In the genomic region with DNA sequence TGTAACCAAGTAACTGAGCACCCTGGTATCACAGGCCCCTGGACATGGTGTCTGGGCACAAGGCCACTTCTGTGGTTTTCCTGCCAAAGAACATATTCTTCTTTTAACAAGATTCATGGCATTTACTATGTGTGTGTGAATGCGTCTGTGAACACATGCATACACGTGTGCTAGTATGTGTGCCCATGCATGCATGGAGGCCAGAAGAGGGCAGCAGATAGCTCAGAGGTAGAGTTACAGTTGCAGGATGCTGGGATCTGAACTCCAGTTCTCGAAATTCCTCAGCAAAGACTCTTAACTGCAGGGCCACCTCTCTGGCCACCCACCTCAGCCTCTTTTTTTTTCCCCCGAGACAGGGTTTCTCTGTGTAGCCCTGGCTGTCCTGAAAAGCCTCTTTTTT, we compare ENCODE assay signal across 21 mouse cellular contexts. TPM values are rescaled to one million over a fixed set of nuclear protein-coding genes. Genes with fewer than 3 reads are reported as not detected.
A peak's percentile ranks its signal among the peaks of the same experiment; 100 is the strongest.
DNase-seq lines count a peak whose midpoint lies in the region; ATAC-seq and TF ChIP-seq lines count a peak whose summit lies in the region.
"Had no signal": no experiment of that assay in that cellular context is flagged by ENCODE, and none has a peak within 500 bp of the region (broad histone marks: within the 10 kb centered on the region; RNA-seq: fewer than 3 reads in every experiment).

No protein-coding gene starts in this region.

- no peaks in the 10 kb centered on the region for H3K4me1 ChIP-seq in forebrain, postnatal 0 days (ENCODE audit: insufficient read depth)
- H3K4me1 ChIP-seq in forebrain, embryonic 10.5 days, result no peaks in the 10 kb centered on the region
- H3K4me1 ChIP-seq in liver, adult 2 months (ENCODE audit: control insufficient read depth, insufficient read depth, low read length), result 0 out of 2 replicates have a peak, but pooled peaks cover 1% of the 10 kb centered on the region
- H3K4me1 ChIP-seq in liver, embryonic 12.5 days, result peaks cover 28% of the 10 kb centered on the region
- no peaks in the 10 kb centered on the region for H3K4me1 ChIP-seq in midbrain, postnatal 0 days (ENCODE audit: insufficient read depth, low read length)
- no peaks in the 10 kb centered on the region for H3K4me1 ChIP-seq in midbrain, embryonic 11.5 days (ENCODE audit: control insufficient read depth, insufficient read depth, low read length)

- no peaks in the 10 kb centered on the region for H3K27me3 ChIP-seq in forebrain, postnatal 0 days (ENCODE audit: insufficient read depth, low read length)
- no peaks in the 10 kb centered on the region for H3K27me3 ChIP-seq in forebrain, embryonic 10.5 days (ENCODE audit: poor library complexity, severe bottlenecking)
- H3K27me3 ChIP-seq in liver, adult 2 months (ENCODE audit: control insufficient read depth, insufficient read depth, low read length), result no peaks in the 10 kb centered on the region
- no peaks in the 10 kb centered on the region for H3K27me3 ChIP-seq in liver, embryonic 12.5 days (replicated peaks)
- H3K27me3 ChIP-seq in midbrain, postnatal 0 days (ENCODE audit: insufficient read depth, low read length), result no peaks in the 10 kb centered on the region
- H3K27me3 ChIP-seq in midbrain, embryonic 11.5 days (ENCODE audit: control insufficient read depth, insufficient read depth, low read length), result no peaks in the 10 kb centered on the region
- H3K27me3 ChIP-seq: heart, embryonic 15.5 days; hindbrain, embryonic 15.5 days; midbrain, embryonic 15.5 days had no signal

- peaks cover 50% of the 10 kb centered on the region; the same call in 1 of the 2 replicates for H3K79me2 ChIP-seq in liver, adult 2 months (ENCODE audit: control insufficient read depth, insufficient read depth, low read length)

- ATAC-seq in forebrain, postnatal 0 days, result no peak
- ATAC-seq in liver, embryonic 12.5 days, result no peak
- no peak for ATAC-seq in midbrain, postnatal 0 days (ENCODE audit: low FRiP score)
- ATAC-seq in midbrain, embryonic 11.5 days (ENCODE audit: low FRiP score), result no peak
- no peak for ATAC-seq in erythroblast, adult 5-6 weeks (replicated peaks; ENCODE audit: low FRiP score, poor library complexity, severe bottlenecking)
- ATAC-seq: forebrain, embryonic 14.5 days; midbrain, embryonic 15.5 days had no signal

- H3K4me2 ChIP-seq in forebrain, postnatal 0 days (ENCODE audit: low read depth), result no peak overlapping the region
- H3K4me2 ChIP-seq in liver, embryonic 12.5 days, result no peak overlapping the region
- H3K4me2 ChIP-seq in midbrain, postnatal 0 days (ENCODE audit: low read depth, low read length, poor library complexity, severe bottlenecking), result no peak overlapping the region
- H3K4me2 ChIP-seq in midbrain, embryonic 11.5 days, result no peak overlapping the region
- H3K4me2 ChIP-seq: heart, embryonic 15.5 days; hindbrain, embryonic 15.5 days; midbrain, embryonic 15.5 days had no signal

- H3K27ac ChIP-seq in forebrain, postnatal 0 days (ENCODE audit: low read depth, low read length), result no peak overlapping the region
- H3K27ac ChIP-seq in forebrain, embryonic 10.5 days, result no peak overlapping the region
- no peak overlapping the region for H3K27ac ChIP-seq in liver, adult 2 months (replicated peaks; ENCODE audit: insufficient read depth, low read depth, low read length)
- H3K27ac ChIP-seq in liver, embryonic 12.5 days, result no peak overlapping the region
- H3K27ac ChIP-seq in midbrain, postnatal 0 days (ENCODE audit: low read depth, low read length), result no peak overlapping the region
- H3K27ac ChIP-seq in midbrain, embryonic 11.5 days (ENCODE audit: low read depth, low read length), result no peak overlapping the region
- H3K27ac ChIP-seq: embryonic facial prominence, embryonic 10.5 days; hindbrain, embryonic 15.5 days; midbrain, embryonic 15.5 days had no signal

- no peaks in the 10 kb centered on the region for H3K9me3 ChIP-seq in forebrain, postnatal 0 days (ENCODE audit: low read length)
- no peaks in the 10 kb centered on the region for H3K9me3 ChIP-seq in forebrain, embryonic 10.5 days
- H3K9me3 ChIP-seq in liver, embryonic 12.5 days (replicated peaks), result no peaks in the 10 kb centered on the region
- no peaks in the 10 kb centered on the region for H3K9me3 ChIP-seq in midbrain, postnatal 0 days (ENCODE audit: low read length)
- no peaks in the 10 kb centered on the region for H3K9me3 ChIP-seq in midbrain, embryonic 11.5 days (ENCODE audit: control insufficient read depth, low read length)
- H3K9me3 ChIP-seq: embryonic facial prominence, embryonic 10.5 days; heart, embryonic 15.5 days; hindbrain, embryonic 15.5 days; midbrain, embryonic 15.5 days had no signal

- no peak overlapping the region for H3K9ac ChIP-seq in forebrain, postnatal 0 days
- no peak overlapping the region for H3K9ac ChIP-seq in liver, adult 2 months (ENCODE audit: low read depth, low read length)
- no peak overlapping the region for H3K9ac ChIP-seq in liver, embryonic 12.5 days
- H3K9ac ChIP-seq in midbrain, postnatal 0 days (replicated peaks; ENCODE audit: low read length, poor library complexity, severe bottlenecking), result no peak overlapping the region
- H3K9ac ChIP-seq in midbrain, embryonic 11.5 days (ENCODE audit: low read length), result no peak overlapping the region
- H3K9ac ChIP-seq: heart, embryonic 15.5 days; hindbrain, embryonic 15.5 days; midbrain, embryonic 15.5 days had no signal

- no peak for TF ChIP-seq POLR2A in liver, adult 2 months (IDR thresholded peaks at IDR 0.05; ENCODE audit: extremely low read depth, insufficient read depth, low read length)

- 86% methylated on average over 4 of the region's 4 CpGs for whole genome bisulfite sequencing in forebrain, postnatal 0 days
- 92% methylated on average over 4 of the region's 4 CpGs for WGBS in forebrain, embryonic 10.5 days
- WGBS in liver, adult 2 months, result 95% methylated on average over 4 of the region's 4 CpGs
- WGBS in liver, embryonic 12.5 days (ENCODE audit: insufficient replicate concordance), result 80% methylated on average over 4 of the region's 4 CpGs
- 96% methylated on average over 4 of the region's 4 CpGs for WGBS in midbrain, postnatal 0 days
- WGBS in midbrain, embryonic 11.5 days, result 88% methylated on average over 4 of the region's 4 CpGs

- DNase-seq in forebrain, postnatal 0 days, result no peak
- no peak for DNase-seq in forebrain, embryonic 10.5 days (ENCODE audit: extremely low spot score, low spot score)
- DNase-seq in liver, adult 2 months (ENCODE audit: extremely low read depth, low read depth, low spot score), result no peak
- DNase-seq in midbrain, postnatal 0 days (ENCODE audit: low spot score), result no peak
- DNase-seq in midbrain, embryonic 11.5 days (ENCODE audit: low spot score, missing footprints), result no peak
- no peak for DNase-seq in ovary, postnatal 10 days (ENCODE audit: low spot score)
- DNase-seq: adrenal gland, postnatal 36 days; cerebellum, adult 2 months; gastrocnemius, postnatal 14 days; heart, adult 18-20 months; heart, postnatal 4 days; kidney, adult 8-10 months; thymus, postnatal 36 days had no signal

- peaks cover 39% of the 10 kb centered on the region for H3K36me3 ChIP-seq in forebrain, postnatal 0 days (ENCODE audit: insufficient read depth)
- peaks cover 68% of the 10 kb centered on the region for H3K36me3 ChIP-seq in forebrain, embryonic 10.5 days (replicated peaks)
- peaks cover 47% of the 10 kb centered on the region for H3K36me3 ChIP-seq in liver, adult 2 months (ENCODE audit: control insufficient read depth, insufficient read depth, low read length)
- H3K36me3 ChIP-seq in liver, embryonic 12.5 days, result peaks cover 67% of the 10 kb centered on the region
- peaks cover 39% of the 10 kb centered on the region for H3K36me3 ChIP-seq in midbrain, postnatal 0 days (ENCODE audit: insufficient read depth, low read length)
- peaks cover 14% of the 10 kb centered on the region for H3K36me3 ChIP-seq in midbrain, embryonic 11.5 days (ENCODE audit: control insufficient read depth, insufficient read depth, low read length)

- no peak overlapping the region for H3K4me3 ChIP-seq in forebrain, postnatal 0 days (ENCODE audit: low read depth, low read length)
- H3K4me3 ChIP-seq in forebrain, embryonic 10.5 days, result no peak overlapping the region
- H3K4me3 ChIP-seq in liver, adult 2 months (ENCODE audit: insufficient read depth, low read depth, low read length), result no peak overlapping the region
- H3K4me3 ChIP-seq in liver, embryonic 12.5 days, result no peak overlapping the region
- H3K4me3 ChIP-seq in midbrain, postnatal 0 days (ENCODE audit: low read depth, low read length), result no peak overlapping the region
- H3K4me3 ChIP-seq in midbrain, embryonic 11.5 days (ENCODE audit: low read depth, low read length), result no peak overlapping the region
- H3K4me3 ChIP-seq: embryonic facial prominence, embryonic 10.5 days; erythroblast, embryonic 14.5 days; heart, embryonic 15.5 days; hindbrain, embryonic 15.5 days; midbrain, embryonic 15.5 days had no signal

- TF ChIP-seq CTCF in forebrain, postnatal 0 days (IDR thresholded peaks at IDR 0.05; ENCODE audit: low read depth), result peak; percentile 35; the same call in 1 of the 2 replicates
- TF ChIP-seq CTCF in liver, adult 2 months (IDR thresholded peaks at IDR 0.05; ENCODE audit: low read depth, low read length), result peak; percentile 45; the same call in 1 of the 2 replicates
- 0 out of 2 replicates have a peak, but pooled peaks have one; percentile 28 for TF ChIP-seq CTCF in midbrain, postnatal 0 days (IDR thresholded peaks at IDR 0.05)

RNA-seq across cellular contexts. Expression of a gene that starts 46.7 kb away (rescaled TPM):
- 102 and 138 TPM in 2 replicates for total RNA-seq in forebrain, postnatal 0 days (2014; rRNA removed)
- 35.6 and 39.0 TPM in 2 replicates for polyA plus RNA-seq in forebrain, postnatal 0 days (2015; fragmentation: Nextera tagmentation; extraction: Ambion mirVana)
- polyA plus RNA-seq in forebrain, embryonic 10.5 days (2016; fragmentation: Nextera tagmentation; extraction: Ambion mirVana), result 6.1 and 7.6 TPM in 2 replicates
- 43.1 and 56.9 TPM in 2 replicates for total RNA-seq in liver, adult 2 months (2014; rRNA removed)
- polyA plus RNA-seq in liver, adult 2 months (2012; rRNA removed), result 85.1 and 88.2 TPM in 2 replicates
- 33.8 TPM in 2 replicates for polyA plus RNA-seq in liver, embryonic 12.5 days (2016; fragmentation: Nextera tagmentation; extraction: Ambion mirVana)
- 115 and 152 TPM in 2 replicates for total RNA-seq in midbrain, postnatal 0 days (2014; rRNA removed)
- 26.5 and 28.0 TPM in 2 replicates for polyA plus RNA-seq in midbrain, postnatal 0 days (2015; fragmentation: Nextera tagmentation; extraction: Ambion mirVana)
- 25.8 and 33.4 TPM in 2 replicates for polyA plus RNA-seq in midbrain, embryonic 11.5 days (2014; fragmentation: Nextera tagmentation; extraction: Ambion mirVana)
- 12.1 and 16.1 TPM in 2 replicates for total RNA-seq in erythroblast, adult 5-6 weeks (2015; ENCODE audit: low replicate concordance)
- total RNA-seq in erythroblast, adult 5-6 weeks (2017; ENCODE audit: low replicate concordance), result 9.9 and 11.5 TPM in 2 replicates

RNA-seq across cellular contexts. Expression of a gene that starts 59.6 kb away (rescaled TPM):
- 12.1 and 12.2 TPM in 2 replicates for total RNA-seq in forebrain, postnatal 0 days (2014; rRNA removed)
- polyA plus RNA-seq in forebrain, postnatal 0 days (2015; fragmentation: Nextera tagmentation; extraction: Ambion mirVana), result 8.7 and 14.2 TPM in 2 replicates
- 0.63 and 0.66 TPM in 2 replicates for polyA plus RNA-seq in forebrain, embryonic 10.5 days (2016; fragmentation: Nextera tagmentation; extraction: Ambion mirVana)
- 0.46 and 0.54 TPM in 2 replicates for total RNA-seq in liver, adult 2 months (2014; rRNA removed)
- 0.15 and 0.93 TPM in 2 replicates for polyA plus RNA-seq in liver, adult 2 months (2012; rRNA removed)
- 0.99 and 1.2 TPM in 2 replicates for polyA plus RNA-seq in liver, embryonic 12.5 days (2016; fragmentation: Nextera tagmentation; extraction: Ambion mirVana)
- total RNA-seq in midbrain, postnatal 0 days (2014; rRNA removed), result 14.4 and 14.9 TPM in 2 replicates
- 15.6 and 15.9 TPM in 2 replicates for polyA plus RNA-seq in midbrain, postnatal 0 days (2015; fragmentation: Nextera tagmentation; extraction: Ambion mirVana)
- 0.67 and 0.97 TPM in 2 replicates for polyA plus RNA-seq in midbrain, embryonic 11.5 days (2014; fragmentation: Nextera tagmentation; extraction: Ambion mirVana)
- 0.38 and 6.1 TPM in 2 replicates for total RNA-seq in erythroblast, adult 5-6 weeks (2015; ENCODE audit: low replicate concordance)
- total RNA-seq in erythroblast, adult 5-6 weeks (2017; ENCODE audit: low replicate concordance), result 0.28 and 1.3 TPM in 2 replicates
- polyA plus RNA-seq: erythroblast, embryonic 14.5 days had no signal
